Mouse (Mus musculus) liver, adult 2 months (tissue): Measurements from ENCODE around the gene Bbs9. TPM values are rescaled to one million over a fixed set of nuclear protein-coding genes. Genes with fewer than 3 reads are reported as not detected.
"Not testable (repeated sequence)": the region's sequence is repeated elsewhere in the genome, so short reads cannot be mapped to it uniquely, and the experiment has no call there.

Source experiments
- DNase-seq: peaks from one replicate; pipeline ENCODE4 v3.0.0-alpha.2; 2011; ENCODE audit warnings: low read depth, low spot score; ENCODE audit errors: extremely low read depth
- H3K27ac ChIP-seq: fragments of 200-500 bp; replicated peaks from 2 replicates; pipeline ENCODE4 v1.5.1; 2012; ENCODE audit warnings: low read depth, mild to moderate bottlenecking, control low read depth, inconsistent platforms, low read length; ENCODE audit not compliant: insufficient read depth
- H3K27me3 ChIP-seq: fragments of 200-500 bp; 2 replicates; pipeline ENCODE4 v1.6.1; 2012; ENCODE audit warnings: mild to moderate bottlenecking, moderate library complexity, low read length, inconsistent platforms; ENCODE audit not compliant: control insufficient read depth, insufficient read depth
- H3K36me3 ChIP-seq: fragments of 200-500 bp; 2 replicates; pipeline ENCODE4 v1.6.1; 2012; ENCODE audit warnings: low read length, inconsistent platforms; ENCODE audit not compliant: control insufficient read depth, insufficient read depth
- H3K4me1 ChIP-seq: fragments of 200-500 bp; 2 replicates; pipeline ENCODE4 v1.6.1; 2011; ENCODE audit warnings: low read length; ENCODE audit not compliant: control insufficient read depth, insufficient read depth
- H3K4me3 ChIP-seq: fragments of 200-500 bp; 2 replicates; pipeline ENCODE4 v1.5.1; 2011; ENCODE audit warnings: low read depth, mild to moderate bottlenecking, control low read depth, low read length, moderate library complexity; ENCODE audit not compliant: insufficient read depth
- H3K79me2 ChIP-seq: fragments of 200-500 bp; 2 replicates; pipeline ENCODE4 v1.6.1; 2012; ENCODE audit warnings: inconsistent platforms, mild to moderate bottlenecking, low read length, moderate library complexity; ENCODE audit not compliant: control insufficient read depth, insufficient read depth
- H3K9ac ChIP-seq: fragments of 200-500 bp; 2 replicates; pipeline ENCODE4 v1.6.1; 2012; ENCODE audit warnings: low read depth, mild to moderate bottlenecking, control low read depth, inconsistent platforms, low read length
- CTCF ChIP-seq: fragments of 200-500 bp; IDR thresholded peaks from 2 replicates; pipeline ENCODE4 v1.5.1; 2011; ENCODE audit warnings: low read depth, low read length, control low read depth
- POLR2A ChIP-seq: fragments of 200-500 bp; IDR thresholded peaks from 2 replicates; pipeline ENCODE4 v1.6.1; 2011; ENCODE audit warnings: low read length, control low read depth; ENCODE audit not compliant: insufficient read depth; ENCODE audit errors: extremely low read depth
- WGBS: fragments of 180-500 bp; shearing (Covaris S2); methylation state at CpG from one replicate; pipeline ENCODE4 v1.1.7; 2018; 5-methylcytosine and 5-hydroxymethylcytosine counted together
- polyA plus RNA-seq: library from polyadenylated mRNA; depleted of rRNA; stranded (reverse); fragments of >200 nt; gene quantifications from 2 replicates; pipeline ENCODE4 v1.2.3, GENCODE M21; 2012
- total RNA-seq: library from RNA; depleted of rRNA; stranded (reverse); fragments of >200 nt; gene quantifications from 2 replicates; pipeline ENCODE4 v1.2.3, GENCODE M21; 2014

Gene Bbs9
- total and polyA plus RNA-seq, 2 experiments: 3.3 to 8.0 TPM

- 58% methylated on average over 4 of the region's 4 CpGs for WGBS
- H3K9ac ChIP-seq: no peak overlapping the region
- no peak overlapping the region for H3K4me3 ChIP-seq
- H3K27ac ChIP-seq: no peak overlapping the region
- H3K27me3 ChIP-seq: no peaks in the 10 kb centered on the region
- no peaks in the 10 kb centered on the region; the same call in 1 of the 2 replicates for H3K4me1 ChIP-seq
- no peaks in the 10 kb centered on the region for H3K36me3 ChIP-seq
- no peaks in the 10 kb centered on the region for H3K79me2 ChIP-seq
- no peak for DNase-seq
- TF ChIP-seq CTCF: no peak
- TF ChIP-seq POLR2A: no peak
Measured at GRCm38 (mm10) chr9:22837702-22838210, 362.2 kb downstream of the Bbs9 start.

GRCm38 (mm10) chr9:22846048-22846447 is 370.5 kb downstream of the Bbs9 start:
- no peaks in the 10 kb centered on the region for H3K36me3 ChIP-seq
- no peak overlapping the region for H3K4me3 ChIP-seq
- no peak overlapping the region for H3K9ac ChIP-seq
- no peaks in the 10 kb centered on the region for H3K4me1 ChIP-seq
- WGBS: 91% methylated on average over 2 of the region's 2 CpGs
- H3K27ac ChIP-seq: no peak overlapping the region
- no peaks in the 10 kb centered on the region for H3K79me2 ChIP-seq
- TF ChIP-seq POLR2A: no peak
- TF ChIP-seq CTCF: no peak
- H3K27me3 ChIP-seq: no peaks in the 10 kb centered on the region
- DNase-seq: no peak

GRCm38 (mm10) chr9:22846783-22847182 is 371.3 kb downstream of the Bbs9 start:
- TF ChIP-seq CTCF (no peak), POLR2A (no peak)
- 85% methylated on average over 1 of the region's 1 CpGs for WGBS

DNA sequence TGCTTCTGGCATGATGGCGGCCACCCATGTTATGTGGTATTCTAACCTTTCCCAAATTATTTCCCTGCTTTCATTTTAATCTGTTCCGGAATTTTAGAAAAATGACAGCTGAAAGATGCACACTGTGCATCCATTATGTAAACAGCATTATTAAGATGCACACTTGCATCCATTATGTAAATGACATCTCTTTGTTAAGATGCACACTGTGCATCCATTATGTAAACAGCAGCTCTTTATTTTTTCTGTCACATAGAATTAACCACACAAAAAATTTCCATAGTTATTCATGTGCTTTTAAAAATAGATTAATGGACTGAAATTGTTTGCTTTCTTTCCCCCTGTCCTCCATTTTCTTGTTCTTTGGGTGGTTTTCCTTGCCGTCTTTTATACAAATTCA is 373.3 kb downstream of the Bbs9 start:
- WGBS: 96% methylated on average over 3 of the region's 3 CpGs
- no peak for TF ChIP-seq POLR2A
- no peak for TF ChIP-seq CTCF
- no peak for DNase-seq
- no peaks in the 10 kb centered on the region for H3K4me1 ChIP-seq
- no peaks in the 10 kb centered on the region for H3K27me3 ChIP-seq
- no peaks in the 10 kb centered on the region for H3K36me3 ChIP-seq
- H3K27ac ChIP-seq: no peak overlapping the region
- no peak overlapping the region for H3K9ac ChIP-seq
- no peak overlapping the region for H3K4me3 ChIP-seq
- H3K79me2 ChIP-seq: no peaks in the 10 kb centered on the region

More at GRCm38 (mm10) chr9:22846783-22847182, 371.3 kb downstream of the Bbs9 start:
- Histone ChIP-seq H3K79me2 (no peaks in the 10 kb centered on the region), H3K36me3 (no peaks in the 10 kb centered on the region), H3K4me3 (no peak overlapping the region), H3K4me1 (no peaks in the 10 kb centered on the region), H3K27me3 (no peaks in the 10 kb centered on the region), H3K27ac (no peak overlapping the region), H3K9ac (no peak overlapping the region)
- no peak for DNase-seq

- H3K9ac ChIP-seq: no peak overlapping the region
- no peaks in the 10 kb centered on the region for H3K27me3 ChIP-seq
- WGBS: 77% methylated on average over 4 of the region's 4 CpGs
- H3K27ac ChIP-seq: no peak overlapping the region
- H3K79me2 ChIP-seq: no peaks in the 10 kb centered on the region
- no peak for DNase-seq
- no peak for TF ChIP-seq POLR2A
- TF ChIP-seq CTCF: no peak
- no peaks in the 10 kb centered on the region for H3K36me3 ChIP-seq
- H3K4me3 ChIP-seq: no peak overlapping the region
- no peaks in the 10 kb centered on the region for H3K4me1 ChIP-seq
Measured at GRCm38 (mm10) chr9:22849212-22849611, 373.7 kb downstream of the Bbs9 start.

DNA sequence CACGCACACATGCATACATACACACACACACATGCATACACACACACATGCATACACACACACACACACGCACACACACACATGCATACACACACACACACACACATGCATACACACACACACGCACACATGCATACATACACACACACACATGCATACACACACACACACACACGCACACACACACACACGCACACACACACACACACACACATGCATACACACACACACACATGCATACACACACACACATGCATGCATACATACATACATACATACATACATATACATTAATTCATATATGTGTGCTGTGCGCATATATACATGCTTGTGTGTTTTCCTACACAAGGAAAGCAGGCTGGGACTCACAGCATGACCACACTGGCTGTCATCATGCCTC is 393.6 kb downstream of the Bbs9 start:
- not testable (repeated sequence) for H3K79me2 ChIP-seq, DNase-seq, H3K27me3 ChIP-seq, H3K4me1 ChIP-seq, H3K36me3 ChIP-seq, H3K27ac ChIP-seq, H3K4me3 ChIP-seq, H3K9ac ChIP-seq
- WGBS: 82% methylated on average over 6 of the region's 6 CpGs
